Mouse (Mus musculus): ENCODE measurements around the gene Ppm1l.

DNA sequence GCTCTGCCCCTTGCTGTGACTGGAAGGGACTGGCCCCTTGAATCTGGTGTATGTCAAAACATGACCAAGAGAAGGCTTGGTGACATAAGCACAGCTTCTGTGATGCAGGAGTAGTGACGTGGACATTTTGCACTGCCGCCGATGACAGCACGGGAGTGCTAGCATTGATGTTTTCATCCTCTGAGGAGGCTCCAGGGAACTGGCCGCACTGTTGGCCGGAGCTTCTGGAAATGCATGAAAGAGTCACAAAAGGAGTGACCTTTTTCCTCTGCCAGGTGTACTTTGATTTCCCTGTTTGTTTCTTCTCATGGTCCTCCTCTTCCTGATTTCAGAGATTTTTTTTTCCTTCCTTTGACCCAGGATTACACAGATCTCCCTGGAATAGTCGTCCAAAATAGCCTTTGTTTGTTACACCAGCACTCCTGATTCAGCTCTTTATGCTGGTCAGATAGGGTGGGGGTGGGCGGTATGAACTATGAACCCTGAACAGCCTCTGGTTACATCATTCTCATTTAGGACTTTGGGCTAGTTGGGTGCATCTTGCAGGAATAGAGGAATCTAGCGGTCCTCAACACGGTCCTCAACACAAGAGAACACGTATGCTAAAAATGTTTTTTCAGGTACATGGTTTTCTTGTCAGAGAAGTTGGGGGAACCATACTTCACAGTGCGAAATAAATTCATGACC lies 239.6 kb downstream of the Ppm1l start:
- no peak for TF ChIP-seq CTCF (IDR thresholded peaks at IDR 0.05; ENCODE audit: extremely low read depth, insufficient read depth, insufficient read length, insufficient replicate concordance)
- TF ChIP-seq POLR2A (IDR thresholded peaks at IDR 0.05; ENCODE audit: low read depth, low read length) = no peak

All from spleen, adult 2 months (tissue).